Mouse (Mus musculus): ENCODE data around the gene Tgfb1. TPM values are rescaled to one million over a fixed set of nuclear protein-coding genes. Genes with fewer than 3 reads are reported as not detected.

Tgfb1 gene
- total and polyA plus RNA-seq, 2 experiments, result 1.8 to 6.8 TPM

DNA sequence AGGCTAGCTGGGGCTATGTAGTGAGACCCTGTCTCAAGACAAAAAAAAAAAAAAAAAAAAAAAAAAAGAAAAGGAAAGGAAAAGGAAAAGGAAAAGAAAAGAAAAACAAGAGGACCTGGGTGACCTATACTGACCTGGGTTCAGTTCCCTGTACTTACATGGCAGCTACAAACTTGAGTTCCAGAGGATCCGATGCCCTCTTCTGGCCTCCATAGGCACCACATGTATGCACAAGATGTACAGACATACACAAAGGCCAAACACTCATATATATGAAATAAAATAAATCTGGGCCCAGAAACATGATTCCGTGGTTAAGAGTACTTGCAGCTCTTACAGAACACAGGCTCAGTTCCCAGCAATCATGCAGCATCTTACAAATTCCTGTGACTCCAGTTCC, 50.1 kb downstream of the Tgfb1 start:
- TF ChIP-seq CTCF (IDR thresholded peaks at IDR 0.05; ENCODE audit: low read depth, low read length) (peak; percentile 24; the same call in 1 of the 2 replicates), POLR2A (IDR thresholded peaks at IDR 0.05; ENCODE audit: extremely low read depth, insufficient read depth, low read length) (no peak)
- peaks cover 83% of the 10 kb centered on the region for H3K36me3 ChIP-seq (ENCODE audit: control insufficient read depth, insufficient read depth, low read length)
- H3K27ac ChIP-seq (replicated peaks; ENCODE audit: insufficient read depth, low read depth, low read length), result no peak overlapping the region
- no peaks in the 10 kb centered on the region for H3K27me3 ChIP-seq (ENCODE audit: control insufficient read depth, insufficient read depth, low read length)
- no peaks in the 10 kb centered on the region for H3K4me1 ChIP-seq (ENCODE audit: control insufficient read depth, insufficient read depth, low read length)
- peaks cover 4% of the 10 kb centered on the region; the same call in 1 of the 2 replicates for H3K79me2 ChIP-seq (ENCODE audit: control insufficient read depth, insufficient read depth, low read length)
- H3K9ac ChIP-seq (ENCODE audit: low read depth, low read length), result no peak overlapping the region
- no peak for DNase-seq (ENCODE audit: extremely low read depth, low read depth, low spot score)
- no peak overlapping the region for H3K4me3 ChIP-seq (ENCODE audit: insufficient read depth, low read depth, low read length)
- 96% methylated on average over 2 of the region's 2 CpGs for WGBS

DNA sequence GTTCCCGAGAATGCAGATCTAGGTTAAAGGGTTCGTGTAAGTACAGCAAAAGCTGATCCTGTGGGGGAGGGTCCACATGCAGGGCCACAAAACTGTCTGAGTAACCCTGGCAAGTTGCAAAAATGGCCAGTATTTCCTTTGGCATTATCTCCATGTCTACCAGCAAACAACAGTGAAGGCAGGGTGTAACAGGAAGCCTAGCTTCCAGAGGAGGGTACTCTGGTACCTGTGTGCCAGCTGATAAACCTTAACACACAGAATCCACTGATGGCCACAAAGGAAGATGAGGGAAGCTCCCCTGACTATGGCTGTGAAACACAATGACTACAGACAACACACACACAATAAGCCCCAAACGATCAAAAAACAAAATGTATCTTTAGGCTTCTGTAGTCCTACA, 51.5 kb downstream of the Tgfb1 start:
- Histone ChIP-seq H3K36me3 (ENCODE audit: control insufficient read depth, insufficient read depth, low read length) (peaks cover 83% of the 10 kb centered on the region), H3K27ac (replicated peaks; ENCODE audit: insufficient read depth, low read depth, low read length) (no peak overlapping the region), H3K9ac (ENCODE audit: low read depth, low read length) (no peak overlapping the region), H3K4me3 (ENCODE audit: insufficient read depth, low read depth, low read length) (no peak overlapping the region), H3K4me1 (ENCODE audit: control insufficient read depth, insufficient read depth, low read length) (no peaks in the 10 kb centered on the region), H3K79me2 (ENCODE audit: control insufficient read depth, insufficient read depth, low read length) (peaks cover 4% of the 10 kb centered on the region; the same call in 1 of the 2 replicates), H3K27me3 (ENCODE audit: control insufficient read depth, insufficient read depth, low read length) (no peaks in the 10 kb centered on the region)
- WGBS, result 81% methylated on average over 3 of the region's 3 CpGs
- TF ChIP-seq POLR2A (IDR thresholded peaks at IDR 0.05; ENCODE audit: extremely low read depth, insufficient read depth, low read length) (no peak), CTCF (IDR thresholded peaks at IDR 0.05; ENCODE audit: low read depth, low read length) (no peak)
- DNase-seq (ENCODE audit: extremely low read depth, low read depth, low spot score), result no peak

DNA sequence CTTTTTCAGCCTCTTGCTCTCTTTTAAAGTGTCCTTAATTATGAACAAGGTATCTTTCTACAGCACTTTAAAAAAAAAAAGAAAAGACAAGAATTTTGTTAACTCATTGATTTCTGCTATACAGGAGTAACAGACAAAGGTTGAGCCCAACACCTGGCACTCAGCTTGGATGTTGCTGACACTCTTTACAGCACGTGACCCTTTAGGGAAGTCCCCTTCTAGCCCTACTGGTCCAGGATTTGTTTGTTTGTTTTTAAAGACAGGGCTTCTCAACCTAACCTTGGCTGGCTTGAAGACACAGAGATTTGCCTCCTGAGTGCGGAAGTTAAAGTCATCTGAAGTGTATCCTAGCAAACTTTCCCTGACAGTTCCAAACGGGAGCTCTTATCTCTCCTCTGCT, 60.0 kb downstream of the Tgfb1 start:
- DNase-seq (ENCODE audit: extremely low read depth, low read depth, low spot score), result no peak
- WGBS, result 59% methylated on average over 3 of the region's 3 CpGs
- no peaks in the 10 kb centered on the region; the same call in 1 of the 2 replicates for H3K79me2 ChIP-seq (ENCODE audit: control insufficient read depth, insufficient read depth, low read length)
- no peak overlapping the region for H3K27ac ChIP-seq (replicated peaks; ENCODE audit: insufficient read depth, low read depth, low read length)
- no peak for TF ChIP-seq CTCF (IDR thresholded peaks at IDR 0.05; ENCODE audit: low read depth, low read length)
- peaks cover 87% of the 10 kb centered on the region for H3K36me3 ChIP-seq (ENCODE audit: control insufficient read depth, insufficient read depth, low read length)
- no peak overlapping the region for H3K4me3 ChIP-seq (ENCODE audit: insufficient read depth, low read depth, low read length)
- no peaks in the 10 kb centered on the region; the same call in 1 of the 2 replicates for H3K4me1 ChIP-seq (ENCODE audit: control insufficient read depth, insufficient read depth, low read length)
- no peak overlapping the region for H3K9ac ChIP-seq (ENCODE audit: low read depth, low read length)
- no peaks in the 10 kb centered on the region for H3K27me3 ChIP-seq (ENCODE audit: control insufficient read depth, insufficient read depth, low read length)

DNA sequence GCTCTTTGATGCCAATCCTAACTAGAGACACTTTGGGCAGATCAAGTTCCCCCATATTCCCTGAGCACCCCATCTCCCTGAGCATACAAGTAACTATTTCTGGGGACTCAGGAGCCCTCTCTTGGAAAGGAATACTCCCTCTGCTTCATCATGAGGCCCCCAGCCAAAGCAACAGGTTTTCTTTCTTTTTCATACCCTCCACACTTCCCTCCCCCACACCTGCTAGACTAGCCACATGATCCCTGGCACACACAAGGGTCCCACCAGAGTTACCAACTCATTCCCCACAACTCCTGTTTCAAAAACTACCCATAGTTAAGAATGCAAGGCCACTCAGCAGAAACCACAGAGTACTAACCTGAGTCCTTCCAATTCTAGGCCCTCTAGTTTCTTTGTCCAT, 66.3 kb downstream of the Tgfb1 start:
- H3K36me3 ChIP-seq (ENCODE audit: control insufficient read depth, insufficient read depth, low read length), result peaks cover 29% of the 10 kb centered on the region
- no peaks in the 10 kb centered on the region for H3K27me3 ChIP-seq (ENCODE audit: control insufficient read depth, insufficient read depth, low read length)
- no peak overlapping the region for H3K27ac ChIP-seq (replicated peaks; ENCODE audit: insufficient read depth, low read depth, low read length)
- H3K79me2 ChIP-seq (ENCODE audit: control insufficient read depth, insufficient read depth, low read length), result peaks cover 19% of the 10 kb centered on the region
- TF ChIP-seq CTCF (IDR thresholded peaks at IDR 0.05; ENCODE audit: low read depth, low read length) (no peak), POLR2A (IDR thresholded peaks at IDR 0.05; ENCODE audit: extremely low read depth, insufficient read depth, low read length) (no peak)
- no peak for DNase-seq (ENCODE audit: extremely low read depth, low read depth, low spot score)
- H3K9ac ChIP-seq (ENCODE audit: low read depth, low read length), result peak overlapping the region; percentile 96; the same call in 1 of the 2 replicates
- peaks cover 10% of the 10 kb centered on the region for H3K4me1 ChIP-seq (ENCODE audit: control insufficient read depth, insufficient read depth, low read length)
- H3K4me3 ChIP-seq (ENCODE audit: insufficient read depth, low read depth, low read length), result peak overlapping the region; percentile 86; the same call in 1 of the 2 replicates

DNA sequence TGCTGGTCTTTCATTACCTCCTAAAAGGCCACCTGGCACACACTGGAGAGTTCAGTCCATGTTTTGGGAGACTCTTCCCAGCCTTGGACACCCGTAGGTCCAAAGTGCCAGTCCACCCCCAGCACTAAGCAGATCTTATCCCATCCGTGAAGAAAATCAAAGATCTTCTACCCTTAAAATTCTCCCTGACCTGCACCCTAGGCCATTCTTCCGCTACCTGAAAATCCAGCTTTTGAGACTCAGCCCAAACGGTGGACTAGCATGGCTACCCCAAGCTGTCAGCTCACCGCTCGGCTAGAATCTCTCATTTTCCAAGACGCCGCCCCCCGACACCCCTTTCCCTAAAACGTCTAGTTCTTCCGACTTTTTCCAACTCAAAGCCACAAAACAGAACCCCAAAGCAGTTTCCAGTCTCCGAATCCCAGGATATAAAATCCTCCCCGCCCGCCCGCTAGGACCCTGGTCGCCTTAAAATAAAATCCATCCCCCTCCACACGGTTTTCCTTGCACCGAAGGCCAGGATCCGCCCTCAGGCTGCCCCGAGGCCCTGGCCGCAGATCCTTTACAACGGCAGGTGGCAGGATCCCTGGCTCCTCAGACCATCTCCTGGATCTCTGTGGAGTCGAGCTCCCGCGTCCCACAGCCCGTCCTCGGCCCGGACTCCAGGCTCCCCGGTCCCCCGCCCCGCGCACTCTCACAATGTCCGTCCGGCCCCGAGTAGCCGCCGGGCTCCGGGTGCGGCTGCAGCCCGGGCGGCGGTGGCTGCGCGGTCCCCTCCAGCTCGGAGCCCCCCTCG, 67.0 kb downstream of the Tgfb1 start:
- under 1% methylated on average over 46 of the region's 46 CpGs for WGBS
- Histone ChIP-seq H3K79me2 (ENCODE audit: control insufficient read depth, insufficient read depth, low read length) (peaks cover 19% of the 10 kb centered on the region), H3K27ac (replicated peaks; ENCODE audit: insufficient read depth, low read depth, low read length) (peak overlapping the region; percentile 92), H3K4me3 (ENCODE audit: insufficient read depth, low read depth, low read length) (peak overlapping the region; percentile 86), H3K36me3 (ENCODE audit: control insufficient read depth, insufficient read depth, low read length) (peaks cover 22% of the 10 kb centered on the region), H3K27me3 (ENCODE audit: control insufficient read depth, insufficient read depth, low read length) (no peaks in the 10 kb centered on the region), H3K9ac (ENCODE audit: low read depth, low read length) (peak overlapping the region; percentile 96), H3K4me1 (ENCODE audit: control insufficient read depth, insufficient read depth, low read length) (peaks cover 10% of the 10 kb centered on the region)
- peak; percentile 41 for DNase-seq (ENCODE audit: extremely low read depth, low read depth, low spot score)
- TF ChIP-seq CTCF (IDR thresholded peaks at IDR 0.05; ENCODE audit: low read depth, low read length) (no peak), POLR2A (IDR thresholded peaks at IDR 0.05; ENCODE audit: extremely low read depth, insufficient read depth, low read length) (no peak)

DNA sequence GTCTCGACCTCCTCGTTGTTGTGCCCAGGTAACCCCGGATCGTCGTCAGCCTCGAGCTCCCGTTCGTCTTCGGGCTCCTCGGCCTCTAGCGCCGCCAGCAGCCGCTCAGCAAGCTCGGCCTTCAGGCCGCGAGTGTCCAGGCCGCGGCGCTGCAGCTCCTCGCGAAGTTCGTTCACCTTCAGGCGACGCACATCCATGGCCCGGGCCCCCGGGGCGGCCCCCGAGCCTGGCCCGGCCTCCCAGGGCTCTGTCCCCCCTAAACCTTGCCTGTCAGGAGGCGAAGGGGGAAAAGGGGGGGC, 67.6 kb downstream of the Tgfb1 start:
- peaks cover 19% of the 10 kb centered on the region for H3K79me2 ChIP-seq (ENCODE audit: control insufficient read depth, insufficient read depth, low read length)
- no peak for DNase-seq (ENCODE audit: extremely low read depth, low read depth, low spot score)
- H3K36me3 ChIP-seq (ENCODE audit: control insufficient read depth, insufficient read depth, low read length), result peaks cover 16% of the 10 kb centered on the region
- peaks cover 10% of the 10 kb centered on the region for H3K4me1 ChIP-seq (ENCODE audit: control insufficient read depth, insufficient read depth, low read length)
- H3K27me3 ChIP-seq (ENCODE audit: control insufficient read depth, insufficient read depth, low read length), result no peaks in the 10 kb centered on the region
- peak overlapping the region; percentile 86 for H3K4me3 ChIP-seq (ENCODE audit: insufficient read depth, low read depth, low read length)
- peak overlapping the region; percentile 92 for H3K27ac ChIP-seq (replicated peaks; ENCODE audit: insufficient read depth, low read depth, low read length)
- peak overlapping the region; percentile 96 for H3K9ac ChIP-seq (ENCODE audit: low read depth, low read length)
- 0 out of 2 replicates have a peak, but pooled peaks have one; percentile 6 for TF ChIP-seq CTCF (IDR thresholded peaks at IDR 0.05; ENCODE audit: low read depth, low read length)
- 0 out of 2 replicates have a peak, but pooled peaks have one; percentile 2 for TF ChIP-seq POLR2A (IDR thresholded peaks at IDR 0.05; ENCODE audit: extremely low read depth, insufficient read depth, low read length)
- 0% methylated on average over 30 of the region's 30 CpGs for WGBS

Other genes starting within 250 kb of the Tgfb1 start
- gene Ceacam1, start 209.4 kb upstream of the Tgfb1 start, total RNA-seq (2014; rRNA removed), result 45.5 and 59.6 TPM in 2 replicates
- 84.8 and 87.9 TPM in 2 replicates for gene Ceacam1, start 209.4 kb upstream of the Tgfb1 start, polyA plus RNA-seq (2012; rRNA removed)
- 0.07 TPM in 1 of 2 replicates, not detected in the other for gene Ceacam2, start 147.1 kb upstream of the Tgfb1 start, total RNA-seq (2014; rRNA removed)
- 0.10 and 0.34 TPM in 2 replicates for gene Ceacam2, start 147.1 kb upstream of the Tgfb1 start, polyA plus RNA-seq (2012; rRNA removed)
- not detected in 2 replicates for gene Erich4, start 71.1 kb upstream of the Tgfb1 start, total RNA-seq (2014; rRNA removed)
- gene Erich4, start 71.1 kb upstream of the Tgfb1 start, polyA plus RNA-seq (2012; rRNA removed), result not detected in 2 replicates
- 36.0 and 40.7 TPM in 2 replicates for gene Dmac2, start 67.6 kb upstream of the Tgfb1 start, total RNA-seq (2014; rRNA removed)
- gene Dmac2, start 67.6 kb upstream of the Tgfb1 start, polyA plus RNA-seq (2012; rRNA removed), result 62.3 and 64.0 TPM in 2 replicates
- 0.46 and 0.67 TPM in 2 replicates for gene B3gnt8, start 60.3 kb upstream of the Tgfb1 start, total RNA-seq (2014; rRNA removed)
- gene B3gnt8, start 60.3 kb upstream of the Tgfb1 start, polyA plus RNA-seq (2012; rRNA removed), result 0.90 and 1.1 TPM in 2 replicates
- gene Bckdha, start 28.0 kb upstream of the Tgfb1 start, total RNA-seq (2014; rRNA removed), result 273 and 293 TPM in 2 replicates
- gene Bckdha, start 28.0 kb upstream of the Tgfb1 start, polyA plus RNA-seq (2012; rRNA removed), result 521 and 573 TPM in 2 replicates
- 30.4 and 32.1 TPM in 2 replicates for gene Exosc5, start 27.8 kb upstream of the Tgfb1 start, total RNA-seq (2014; rRNA removed)
- 70.3 and 75.1 TPM in 2 replicates for gene Exosc5, start 27.8 kb upstream of the Tgfb1 start, polyA plus RNA-seq (2012; rRNA removed)
- not detected in 2 replicates for gene Tmem91, start 11.8 kb upstream of the Tgfb1 start, total RNA-seq (2014; rRNA removed)
- not detected in 2 replicates for gene Tmem91, start 11.8 kb upstream of the Tgfb1 start, polyA plus RNA-seq (2012; rRNA removed)
- gene B9d2, start 6.2 kb upstream of the Tgfb1 start, total RNA-seq (2014; rRNA removed), result 4.2 and 6.8 TPM in 2 replicates
- gene B9d2, start 6.2 kb upstream of the Tgfb1 start, polyA plus RNA-seq (2012; rRNA removed), result 21.0 and 22.5 TPM in 2 replicates
- gene Ccdc97, start 32.1 kb downstream of the Tgfb1 start, total RNA-seq (2014; rRNA removed), result 6.8 and 10.7 TPM in 2 replicates
- gene Ccdc97, start 32.1 kb downstream of the Tgfb1 start, polyA plus RNA-seq (2012; rRNA removed), result 34.1 and 38.4 TPM in 2 replicates
- 30.0 and 32.7 TPM in 2 replicates for gene Hnrnpul1, start 67.8 kb downstream of the Tgfb1 start, total RNA-seq (2014; rRNA removed)
- 21.7 and 23.3 TPM in 2 replicates for gene Hnrnpul1, start 67.8 kb downstream of the Tgfb1 start, polyA plus RNA-seq (2012; rRNA removed)
- gene Axl, start 101.7 kb downstream of the Tgfb1 start, total RNA-seq (2014; rRNA removed), result 12.4 and 18.0 TPM in 2 replicates
- 6.3 and 11.4 TPM in 2 replicates for gene Axl, start 101.7 kb downstream of the Tgfb1 start, polyA plus RNA-seq (2012; rRNA removed)
- gene Cyp2s1, start 129.9 kb downstream of the Tgfb1 start, total RNA-seq (2014; rRNA removed), result 0.13 and 0.28 TPM in 2 replicates
- 0.37 and 0.41 TPM in 2 replicates for gene Cyp2s1, start 129.9 kb downstream of the Tgfb1 start, polyA plus RNA-seq (2012; rRNA removed)
- 95.3 and 137 TPM in 2 replicates for gene Cyp2b10, start 210.6 kb downstream of the Tgfb1 start, total RNA-seq (2014; rRNA removed)
- gene Cyp2b10, start 210.6 kb downstream of the Tgfb1 start, polyA plus RNA-seq (2012; rRNA removed), result 21.6 and 78.3 TPM in 2 replicates

Measured in liver, adult 2 months (tissue).